Mouse (Mus musculus) left cerebral cortex, postnatal 4 days (tissue): ENCODE results near the gene Gm128. TPM values are rescaled to one million over a fixed set of nuclear protein-coding genes. Genes with fewer than 3 reads are reported as not detected.

Experiments
- DNase-seq: peaks from one replicate; pipeline ENCODE4 v3.0.0-alpha.2; 2022
- intact Hi-C: fragments of 180-260 bp; cut with DNase I; formaldehyde crosslinking; loops from one replicate; pipeline ENCODE4 v1.15.1; 2025
- total RNA-seq, 2 experiments: library from RNA; stranded (reverse); gene quantifications; 2 replicates each; pipeline ENCODE4 v1.2.3; 2021

Gm128 gene
- total RNA-seq: not detected

DNA sequence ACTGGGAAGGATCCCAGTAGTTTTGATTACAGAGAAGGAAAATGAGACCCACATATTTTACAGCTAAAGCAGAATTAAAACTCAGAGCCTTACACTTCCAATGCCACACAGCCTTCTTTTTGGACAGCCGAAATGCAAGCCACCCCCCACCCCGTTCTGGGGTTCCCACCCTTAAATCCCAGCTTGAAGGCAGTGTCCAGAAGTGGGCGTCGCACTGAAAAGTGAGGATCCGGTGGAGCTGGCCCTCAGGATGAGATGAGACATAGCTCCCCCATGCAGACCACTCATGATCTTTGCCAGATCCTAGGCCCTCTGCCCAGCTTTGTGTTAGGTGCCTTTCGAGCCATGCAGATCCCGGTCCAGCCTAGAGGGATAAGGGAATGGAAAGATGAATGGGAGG lies at the start of gene Gm128:
Gm128 (minus strand) TSS at position 101 of the 400 bp plus-strand sequence.
- intact Hi-C loops: no loop called here
- no peak for DNase-seq

DNA sequence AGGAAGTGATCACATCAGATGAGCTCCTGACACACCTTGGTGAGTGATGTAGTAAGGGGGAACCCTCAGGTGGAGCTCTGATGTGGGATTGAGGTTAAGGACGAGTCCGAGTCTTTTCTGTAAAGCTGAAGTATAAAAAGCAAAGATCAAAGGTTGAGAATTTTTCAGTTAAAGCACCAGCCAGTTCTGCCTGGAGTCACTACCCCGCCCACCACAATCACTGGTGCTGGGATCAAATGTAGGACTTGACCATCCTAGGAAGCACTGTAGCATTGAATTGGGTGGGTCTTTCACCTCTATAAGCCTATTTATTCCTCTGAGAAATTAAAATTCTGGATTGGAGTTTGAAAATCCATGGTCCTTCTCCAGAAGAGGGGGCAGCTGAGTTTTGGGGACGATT lies 49.6 kb upstream of the Gm128 start:
- no peak for DNase-seq
- intact Hi-C loops: no loop called here

DNA sequence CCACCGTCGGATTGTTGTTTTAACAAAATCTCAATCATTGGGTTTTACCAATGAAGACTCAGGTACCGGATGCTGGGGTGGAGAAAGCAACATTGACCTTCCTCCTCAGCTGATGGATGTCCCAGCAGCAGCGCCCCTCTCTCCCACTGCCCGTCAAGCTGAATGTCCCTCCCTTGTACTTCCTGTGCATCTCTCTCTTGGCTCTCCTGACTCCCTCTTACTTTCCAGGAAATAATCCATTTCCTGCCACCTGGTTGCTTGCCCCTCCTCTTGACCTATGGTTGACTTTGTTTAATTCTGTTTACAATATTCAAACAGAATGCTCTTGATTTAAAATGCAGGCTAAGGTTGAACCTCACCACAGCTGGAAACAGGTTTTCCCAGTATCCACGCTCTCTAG lies 48.8 kb upstream of the Gm128 start:
- intact Hi-C loops: no loop called here

DNA sequence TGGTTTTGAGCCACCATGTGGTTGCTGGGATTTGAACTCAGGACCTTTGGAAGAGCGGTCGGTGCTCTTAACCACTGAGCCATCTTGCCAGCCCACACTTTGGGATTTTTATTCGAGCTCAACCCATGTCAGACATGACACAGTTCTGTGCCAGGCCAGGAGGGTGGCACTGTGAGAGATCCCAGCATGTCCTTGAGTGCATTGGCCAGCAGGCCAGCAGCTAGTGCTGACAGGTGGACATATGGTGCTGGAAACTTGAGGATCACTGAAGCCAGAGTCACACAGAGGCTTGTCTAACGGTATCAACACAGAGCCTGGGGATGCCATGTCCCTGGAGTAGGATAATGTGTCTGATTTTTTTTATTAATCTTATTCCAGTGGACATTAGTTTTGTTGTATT lies 48.0 kb upstream of the Gm128 start:
- intact Hi-C loops: no loop called here
- no peak for DNase-seq

More for the DNA sequence above, 48.8 kb upstream of the Gm128 start:
- no peak for DNase-seq

DNA sequence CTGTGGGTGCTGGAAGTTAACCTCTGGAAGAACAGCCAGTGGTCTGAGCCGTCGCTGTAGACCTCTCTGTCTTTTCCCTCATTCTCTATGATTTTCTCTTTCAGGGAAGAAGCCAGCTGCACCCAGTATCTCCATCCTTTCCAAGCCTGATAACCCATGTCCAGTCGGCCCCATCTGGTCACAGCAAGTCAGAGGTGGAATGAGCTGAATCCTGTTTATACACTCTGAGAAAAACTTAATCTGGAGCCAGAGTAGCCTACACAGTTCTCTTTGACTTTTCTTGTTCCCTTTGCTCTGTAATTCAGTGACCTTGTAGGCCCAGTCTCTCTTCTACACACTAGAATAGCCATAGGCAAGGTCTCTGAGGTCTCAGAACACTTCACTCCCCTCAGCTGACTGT lies 46.1 kb upstream of the Gm128 start:
- no peak for DNase-seq
- intact Hi-C loops: no loop called here

DNA sequence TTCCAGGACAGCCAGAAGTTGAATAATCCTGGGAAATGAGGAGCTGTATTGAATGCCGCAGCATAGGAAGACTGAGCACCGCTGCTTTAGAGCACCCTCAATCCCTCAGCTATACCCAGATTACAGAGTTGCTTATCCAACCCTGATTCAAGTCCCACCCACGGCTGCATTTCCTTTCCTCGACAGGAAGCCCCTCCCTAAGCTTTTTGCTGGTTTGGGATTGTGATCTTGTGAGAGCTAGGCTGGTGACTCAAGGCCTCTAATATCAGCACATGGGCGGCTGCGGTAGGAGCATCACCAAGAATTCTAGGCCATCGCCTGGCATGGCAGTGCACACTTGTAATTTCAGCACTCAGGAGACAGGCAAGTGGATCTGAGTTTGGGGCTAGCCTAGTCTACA lies 45.1 kb upstream of the Gm128 start:
- intact Hi-C loops: no loop called here
- DNase-seq: no peak

DNA sequence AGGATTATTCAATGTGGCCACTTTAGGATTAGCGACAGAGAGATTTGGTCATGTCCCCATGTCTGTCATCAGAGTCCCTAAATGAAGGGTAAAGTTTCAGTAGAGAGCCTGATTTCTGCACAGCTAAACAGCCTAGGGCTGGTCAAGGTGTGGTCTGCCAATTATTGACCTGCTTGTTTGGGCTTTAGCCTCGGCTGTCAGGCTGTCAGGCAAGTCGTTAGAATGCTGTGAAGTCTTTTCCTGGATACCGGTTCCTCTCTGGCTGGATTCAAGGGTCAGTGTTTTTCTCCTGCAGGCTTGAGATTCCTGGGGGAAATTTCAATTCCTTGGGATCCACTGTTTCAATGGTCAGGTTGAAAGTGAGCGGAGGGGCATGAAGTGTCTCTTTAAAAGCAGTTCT lies 44.6 kb upstream of the Gm128 start:
- intact Hi-C loops: no loop called here

DNA sequence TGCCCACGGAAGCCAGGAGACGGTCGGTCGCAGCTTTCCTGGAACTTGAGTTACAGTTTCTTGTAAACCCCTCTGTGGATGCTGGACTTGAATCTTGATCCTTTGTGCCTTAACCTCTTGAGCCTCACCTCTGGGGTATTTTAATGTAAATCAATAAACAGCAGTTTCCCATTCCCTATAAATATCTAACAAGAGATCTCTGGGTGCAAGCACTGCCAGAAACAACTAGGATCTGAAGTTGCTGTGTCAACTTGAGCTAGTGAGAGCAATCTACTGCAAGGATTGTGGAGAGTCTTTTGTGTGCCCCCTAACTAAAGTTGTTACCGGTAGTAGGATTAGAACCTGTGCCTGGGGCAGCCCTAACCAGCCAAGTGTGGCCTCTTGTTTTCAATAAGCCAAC lies 44.0 kb upstream of the Gm128 start:
- intact Hi-C loops: no loop called here
- DNase-seq: no peak

More for the DNA sequence above, 44.6 kb upstream of the Gm128 start:
- no peak for DNase-seq

DNA sequence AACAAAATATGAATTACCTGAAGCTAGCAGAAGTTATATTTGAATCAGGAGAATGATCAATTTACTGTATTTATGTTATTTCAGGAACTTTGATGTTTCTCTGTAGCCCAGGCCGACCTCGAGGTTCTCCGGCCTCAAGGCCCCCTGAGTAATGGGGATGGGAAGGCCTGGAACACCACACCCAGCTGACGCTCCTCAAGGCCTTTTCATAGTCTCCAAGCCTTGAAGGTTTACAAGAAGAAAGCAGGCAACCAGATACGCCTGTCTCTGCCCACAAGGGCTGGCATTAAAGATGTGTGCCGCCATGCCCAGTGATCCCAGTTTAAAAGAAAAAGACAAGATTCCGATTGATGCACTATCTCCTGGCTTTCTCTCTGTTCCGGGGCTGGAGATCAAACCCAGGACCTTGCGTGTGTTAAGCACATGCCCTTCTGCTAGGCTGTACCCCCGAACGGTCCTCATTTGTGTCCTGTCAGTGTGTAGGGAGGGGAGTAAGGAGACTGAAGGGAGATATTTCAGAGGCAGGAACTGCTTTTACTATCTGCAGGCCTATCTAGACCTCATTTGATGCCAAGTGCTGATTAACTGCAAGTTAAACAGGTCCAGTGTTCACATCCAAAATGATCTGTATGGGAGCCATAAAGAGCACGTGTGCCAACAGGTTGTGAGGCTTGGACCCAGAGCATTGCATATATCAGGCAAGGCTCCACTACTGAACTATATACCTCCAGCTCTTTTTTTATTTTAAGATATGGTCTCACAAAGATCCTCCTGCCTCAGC lies 43.3 kb upstream of the Gm128 start:
- DNase-seq: no peak
- intact Hi-C loops: loop anchor here (5.0 kb wide), 1 partner anchor 57 kb away; the partner anchor contains the start of gene Cdc42se1

DNA sequence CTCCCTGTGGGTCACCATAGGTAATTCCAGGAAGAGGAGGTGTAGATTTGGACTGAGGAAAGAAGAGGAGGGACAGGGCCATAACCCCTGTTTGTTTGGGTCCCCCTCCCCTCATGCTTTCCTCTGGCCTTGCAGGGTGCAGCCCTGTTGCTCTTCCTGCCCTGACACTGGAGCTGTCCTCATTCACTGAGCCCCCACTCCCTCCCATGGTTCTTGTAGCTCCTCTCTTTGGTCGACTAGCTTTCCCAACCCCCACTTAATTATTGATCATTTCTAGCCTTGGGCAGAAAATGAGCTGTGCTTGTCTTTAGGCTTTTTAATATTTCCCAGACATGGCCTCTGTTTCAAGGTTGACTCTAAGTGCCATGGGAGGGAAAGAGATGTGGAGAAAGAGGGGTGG lies 42.7 kb upstream of the Gm128 start:
- intact Hi-C loops: loop anchor here (5.0 kb wide), 1 partner anchor 57 kb away; the partner anchor contains the start of gene Cdc42se1
- DNase-seq: no peak

DNA sequence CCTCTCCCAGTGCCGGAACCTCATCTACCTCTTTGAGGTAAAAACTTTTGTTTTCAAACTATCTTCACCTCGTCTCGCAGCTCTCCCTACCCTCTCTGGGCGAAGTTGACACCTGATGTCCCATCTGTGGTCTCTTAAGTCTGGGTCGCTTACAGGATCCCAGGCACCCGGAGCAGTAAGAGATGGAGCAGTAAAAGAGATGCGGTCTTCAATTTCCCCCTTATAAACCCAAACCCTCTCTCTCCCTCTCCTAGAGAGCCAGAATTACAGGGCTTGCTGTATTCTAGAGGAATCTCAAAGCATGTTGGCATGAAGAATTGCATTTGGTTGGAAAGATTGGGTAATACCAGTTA lies 42.2 kb upstream of the Gm128 start:
- intact Hi-C loops: loop anchor here (5.0 kb wide), 1 partner anchor 56 kb away; the partner anchor contains the start of gene Cdc42se1
- no peak for DNase-seq

DNA sequence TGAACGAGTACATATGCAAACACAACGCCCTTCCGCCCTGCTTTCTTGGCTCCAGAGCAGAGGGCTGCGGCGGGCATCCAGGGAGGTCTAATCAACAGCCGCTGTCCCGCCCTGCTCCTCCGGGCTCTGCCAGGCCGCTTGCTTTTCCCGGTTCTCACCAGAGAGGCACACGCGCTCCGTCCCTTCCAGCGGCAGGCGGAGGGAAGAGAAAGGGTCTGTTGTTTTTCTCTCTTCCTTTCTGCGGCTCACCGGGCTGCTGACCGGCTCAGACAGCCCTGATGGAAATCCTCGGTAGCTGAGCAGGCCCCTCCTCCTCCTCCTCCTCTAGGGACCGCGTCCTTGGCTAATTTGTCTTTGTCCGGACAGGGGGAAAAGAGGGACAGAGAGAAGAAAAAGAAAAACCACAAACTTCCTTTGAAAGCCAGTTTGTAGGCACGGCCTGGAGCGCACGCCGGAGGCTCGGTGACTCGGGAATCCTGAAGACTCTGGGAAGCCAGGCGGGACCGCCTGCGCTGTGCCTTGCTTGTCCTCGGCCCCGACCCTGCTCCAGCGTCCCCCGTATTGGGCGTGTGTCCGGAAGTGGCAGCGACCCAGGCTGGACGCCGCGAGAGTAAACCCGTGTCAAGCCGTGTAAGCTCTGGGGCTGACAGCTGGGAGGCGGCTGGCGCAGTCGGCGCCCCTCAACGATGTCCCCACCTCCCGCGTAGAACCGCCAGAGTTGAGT lies 41.6 kb upstream of the Gm128 start:
- DNase-seq: peak; percentile 88
- intact Hi-C loops: loop anchor here (5.0 kb wide), 1 partner anchor 56 kb away; the partner anchor contains the start of gene Cdc42se1

DNA sequence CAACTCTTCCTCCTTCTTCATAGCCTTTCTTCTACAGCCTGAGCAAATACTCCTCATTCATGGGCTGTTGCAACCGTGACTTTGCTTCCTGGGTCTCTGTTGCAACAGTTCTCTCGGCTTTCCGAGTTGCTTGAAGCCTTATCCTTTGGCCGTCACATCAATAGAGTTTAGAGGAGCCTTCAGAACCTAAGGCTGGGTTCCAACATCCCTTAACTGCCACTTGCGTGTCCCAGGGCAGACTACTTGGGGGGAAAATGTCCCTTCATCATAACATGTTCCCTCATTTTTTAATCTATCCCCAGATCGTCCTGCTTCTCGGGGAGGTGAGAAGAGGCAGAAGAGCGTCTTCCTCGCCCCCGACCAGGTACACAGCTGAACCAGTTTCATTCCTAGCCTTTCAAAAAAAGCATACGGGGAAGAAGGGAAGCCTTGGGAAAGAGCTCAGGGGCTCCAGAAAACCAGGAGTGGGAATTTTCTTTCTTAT lies 41.0 kb upstream of the Gm128 start:
- intact Hi-C loops: loop anchor here (5.0 kb wide), 1 partner anchor 55 kb away; the partner anchor contains the start of gene Cdc42se1

DNA sequence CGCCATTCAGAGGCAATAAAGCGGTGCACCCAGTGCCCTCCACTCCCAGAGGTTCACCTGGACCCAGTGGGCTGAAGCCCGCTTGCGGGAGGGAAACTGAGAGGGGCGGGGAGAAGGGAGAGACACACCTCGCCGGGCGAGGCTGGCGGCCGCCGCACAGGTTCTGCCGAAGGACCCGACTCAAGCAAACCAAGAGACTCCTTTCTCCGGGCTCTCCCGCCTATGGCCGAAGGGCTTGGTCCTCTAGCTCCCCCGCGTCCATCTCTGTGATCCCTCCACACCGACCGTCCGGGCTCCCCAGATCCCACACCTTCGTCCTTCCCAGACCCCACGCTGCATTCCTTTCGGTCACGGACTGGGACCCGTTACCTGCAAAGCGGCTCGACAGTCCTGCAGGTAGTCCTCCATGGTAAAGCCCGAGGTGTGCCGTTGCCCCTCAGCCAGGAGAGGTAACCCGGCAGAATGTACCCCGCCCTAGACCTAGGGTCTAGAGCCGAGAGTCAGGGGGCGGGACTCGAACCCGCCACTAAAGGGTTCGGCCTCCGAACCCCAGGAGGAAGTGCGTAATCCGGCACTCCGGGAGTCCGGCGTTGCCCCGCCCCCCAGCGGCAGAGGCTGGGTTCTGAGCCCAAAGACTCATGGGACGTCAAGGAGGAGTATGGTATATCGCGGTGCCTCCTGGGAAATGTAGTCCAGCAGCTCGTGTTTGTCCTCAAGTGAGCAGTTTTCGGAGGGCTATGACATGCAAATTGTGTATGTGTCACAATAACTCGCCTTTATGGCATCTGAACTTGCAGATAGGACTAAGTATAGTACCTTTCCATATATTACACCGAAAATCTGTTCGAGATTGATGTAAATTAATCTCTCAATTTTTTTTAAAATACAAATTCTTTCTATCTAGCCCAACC lies 40.1 kb upstream of the Gm128 start, which contains the start of the genes Mindy1 and Prune1:
Mindy1 (plus strand) TSS at position 130 of the 911 bp plus-strand sequence.
Prune1 (minus strand) TSS at position 861 of the 911 bp plus-strand sequence.
- intact Hi-C loops: loop anchor here (5.0 kb wide), 1 partner anchor 54 kb away; the partner anchor contains the start of gene Cdc42se1
- DNase-seq: peak; percentile 99

More for the DNA sequence above, 41.0 kb upstream of the Gm128 start:
- DNase-seq: no peak

DNA sequence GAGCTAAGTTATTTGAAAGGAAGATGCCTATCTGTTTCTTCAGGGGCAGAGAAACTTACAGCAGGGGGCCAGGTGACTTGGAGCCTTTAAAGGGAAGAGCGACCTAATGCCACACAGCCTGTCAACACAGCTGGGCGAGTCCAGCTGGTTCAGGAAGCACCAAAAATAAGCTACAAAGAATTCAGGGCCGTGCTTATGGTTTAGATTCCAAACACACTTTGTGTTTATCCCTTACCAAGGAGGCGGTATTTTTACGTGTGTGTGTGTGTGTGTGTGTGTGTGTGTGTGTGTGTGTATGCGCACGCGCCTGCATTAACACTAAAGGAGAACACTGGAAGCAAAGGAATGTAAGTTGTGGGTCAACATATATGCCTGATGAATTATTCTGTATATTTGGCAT lies 39.3 kb upstream of the Gm128 start:
- intact Hi-C loops: loop anchor here (5.0 kb wide), 1 partner anchor 53 kb away; the partner anchor contains the start of gene Cdc42se1
- no peak for DNase-seq

DNA sequence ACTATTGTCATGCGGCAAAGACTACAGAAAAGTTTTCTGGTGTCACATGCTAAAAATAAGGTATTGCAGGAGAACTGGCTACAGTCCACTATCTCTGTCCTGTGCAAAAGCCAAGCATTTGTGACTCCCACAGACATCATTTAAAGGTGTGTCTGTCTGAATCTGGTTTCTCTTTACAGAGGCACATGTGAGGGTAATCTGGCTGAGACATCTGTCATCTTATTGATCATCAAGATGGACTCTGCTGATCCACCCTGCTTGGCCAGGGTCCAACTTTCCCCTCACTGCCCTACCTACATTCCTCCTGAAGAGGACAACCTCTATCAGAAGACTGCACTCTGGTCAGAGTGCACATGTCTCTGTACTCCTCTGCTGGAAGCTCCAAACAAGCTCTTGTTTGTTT lies 35.8 kb upstream of the Gm128 start:
- intact Hi-C loops: no loop called here
- no peak for DNase-seq

DNA sequence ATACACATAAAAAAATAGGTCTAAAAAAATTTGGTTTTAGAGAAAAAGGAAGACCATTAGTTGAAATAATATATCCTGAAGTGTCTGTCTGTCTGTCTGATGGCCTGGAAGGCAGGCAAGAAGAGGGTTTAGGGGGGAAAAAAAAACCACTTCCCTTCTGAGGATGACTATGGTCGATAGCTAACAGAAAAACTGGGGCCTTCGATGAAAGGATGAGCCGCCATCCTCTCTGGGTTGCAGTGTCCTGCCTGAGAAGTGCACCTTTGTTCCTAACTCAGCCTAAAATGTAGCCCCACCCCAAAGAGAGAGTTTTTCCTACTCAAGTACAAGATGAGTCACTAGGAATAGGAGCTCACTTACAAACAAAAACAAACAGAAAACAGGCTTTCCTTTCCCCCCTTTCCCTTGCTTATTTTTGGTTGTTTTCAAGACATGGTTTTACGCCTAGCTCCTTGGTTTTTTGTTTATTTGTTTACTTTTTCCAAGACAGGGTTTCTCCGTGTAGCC lies 35.1 kb upstream of the Gm128 start:
- DNase-seq: no peak
- intact Hi-C loops: no loop called here

DNA sequence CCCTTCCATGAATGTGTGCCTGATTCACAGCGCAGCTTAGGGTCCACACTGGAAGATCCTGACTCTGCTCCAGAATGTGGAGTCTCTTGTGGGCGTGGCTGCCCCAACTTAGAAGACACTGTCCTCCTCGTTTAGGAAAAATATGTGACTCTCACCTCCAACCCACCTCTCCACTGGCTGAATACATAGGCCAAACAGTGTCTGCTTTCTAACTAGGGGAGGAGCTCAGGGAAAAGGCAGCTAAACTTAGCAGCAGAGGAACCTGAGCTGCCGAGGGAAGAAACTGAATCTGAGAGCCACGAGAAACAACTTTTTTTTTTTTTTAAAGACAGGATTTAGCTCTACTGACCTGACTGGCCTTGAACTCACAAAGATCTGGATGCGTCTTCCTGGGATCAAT lies 33.8 kb upstream of the Gm128 start:
- DNase-seq: no peak
- intact Hi-C loops: no loop called here

DNA sequence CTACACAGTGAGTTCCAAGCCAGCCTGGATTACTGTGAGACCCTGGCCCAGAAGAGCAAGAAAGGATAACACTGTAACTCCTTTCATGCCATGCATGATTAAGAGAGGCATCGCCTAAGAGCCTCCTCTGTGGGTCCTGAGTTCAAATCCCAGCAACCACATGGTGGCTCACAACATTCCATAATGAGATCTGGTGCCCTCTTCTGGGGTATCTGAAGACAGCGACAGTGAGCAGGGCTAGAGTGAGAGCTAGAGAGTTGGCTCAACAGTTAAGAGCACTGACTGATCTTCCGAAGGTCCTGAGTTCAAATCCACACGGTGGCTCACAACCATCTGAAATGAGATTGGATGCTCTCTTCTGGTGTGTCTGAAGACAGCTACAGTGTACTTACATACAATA lies 33.1 kb upstream of the Gm128 start:
- intact Hi-C loops: no loop called here
- no peak for DNase-seq

DNA sequence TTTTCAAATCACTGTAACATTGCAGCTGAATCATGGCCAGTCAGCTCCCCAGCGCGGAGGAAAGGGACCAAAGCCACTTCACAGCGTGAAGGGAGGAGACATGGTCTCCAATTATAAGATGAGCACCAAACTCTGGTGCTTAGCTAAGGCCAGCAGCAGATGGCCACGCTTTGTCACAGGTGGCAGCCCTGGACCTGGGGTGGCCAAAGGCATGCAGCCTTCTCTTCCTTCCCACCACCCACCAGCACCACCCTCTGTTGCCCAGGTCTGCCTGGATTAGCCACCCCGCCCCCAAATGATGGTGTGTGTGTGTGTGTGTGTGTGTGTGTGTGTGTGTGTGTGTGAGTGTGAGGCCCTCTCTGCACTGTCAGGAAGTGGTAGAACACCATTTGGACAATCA lies 32.1 kb upstream of the Gm128 start:
- peak; percentile 52 for DNase-seq
- intact Hi-C loops: no loop called here
